Mouse (Mus musculus) megakaryocyte, embryonic 14.5 days (primary cell): ENCODE data around the gene Rhoa. TPM values are rescaled to one million over a fixed set of nuclear protein-coding genes. Genes with fewer than 3 reads are reported as not detected.

Source experiments
- H3K27me3 ChIP-seq: replicated peaks from 2 replicates; pipeline ENCODE3; 2012; ENCODE audit warnings: inconsistent platforms
- H3K36me3 ChIP-seq: replicated peaks from 2 replicates; pipeline ENCODE3; 2012; ENCODE audit warnings: low read length, inconsistent platforms, mixed read lengths
- H3K4me1 ChIP-seq: 2 replicates; pipeline ENCODE4 v1.6.1; 2012; ENCODE audit warnings: inconsistent platforms
- H3K4me3 ChIP-seq: replicated peaks from 2 replicates; pipeline ENCODE3; 2012; ENCODE audit warnings: moderate library complexity, mild to moderate bottlenecking, inconsistent platforms
- H3K9me3 ChIP-seq: 2 replicates; pipeline ENCODE4 v1.6.1; 2012; ENCODE audit warnings: inconsistent platforms
- FLI1 ChIP-seq: IDR thresholded peaks from 2 replicates; pipeline ENCODE4 v1.6.1; 2012; ENCODE audit warnings: low read length, inconsistent platforms, mixed read lengths
- GATA1 ChIP-seq: IDR thresholded peaks from 3 replicates; pipeline ENCODE4 v1.6.1; 2012; ENCODE audit warnings: mixed read lengths, low read length, inconsistent platforms, borderline replicate concordance
- polyA plus RNA-seq: library from polyadenylated mRNA; stranded (reverse); fragments of >175 nt; gene quantifications from 2 replicates; pipeline ENCODE4 v1.2.3, GENCODE M21; 2012; ENCODE audit warnings: low replicate concordance; ENCODE audit not compliant: insufficient read depth

The Rhoa gene
- polyA plus RNA-seq, 1 experiment, result 92.2 TPM

DNA sequence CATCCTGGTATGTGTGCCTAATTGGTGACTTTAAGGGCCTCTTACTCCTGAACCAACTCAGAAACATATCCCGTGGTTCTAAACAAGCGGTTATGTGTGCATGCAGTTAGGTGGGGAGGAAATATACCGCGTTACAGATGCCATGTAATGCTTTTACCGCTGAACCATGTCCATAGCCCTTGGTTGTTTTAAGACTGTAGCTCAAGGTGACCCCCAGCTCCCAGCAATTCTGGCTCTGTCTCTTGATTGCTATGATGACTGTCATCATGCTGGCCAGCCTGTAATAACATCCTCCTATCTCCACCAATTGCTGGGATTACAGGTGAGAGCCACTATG, 35.2 kb downstream of the Rhoa start:
- peak overlapping the region; percentile 92 for H3K4me3 ChIP-seq
- TF ChIP-seq FLI1, result no peak
- no peak for TF ChIP-seq GATA1
- peaks cover 77% of the 10 kb centered on the region for H3K4me1 ChIP-seq
- H3K36me3 ChIP-seq, result peaks cover 21% of the 10 kb centered on the region
- no peaks in the 10 kb centered on the region for H3K27me3 ChIP-seq
- H3K9me3 ChIP-seq, result no peaks in the 10 kb centered on the region

DNA sequence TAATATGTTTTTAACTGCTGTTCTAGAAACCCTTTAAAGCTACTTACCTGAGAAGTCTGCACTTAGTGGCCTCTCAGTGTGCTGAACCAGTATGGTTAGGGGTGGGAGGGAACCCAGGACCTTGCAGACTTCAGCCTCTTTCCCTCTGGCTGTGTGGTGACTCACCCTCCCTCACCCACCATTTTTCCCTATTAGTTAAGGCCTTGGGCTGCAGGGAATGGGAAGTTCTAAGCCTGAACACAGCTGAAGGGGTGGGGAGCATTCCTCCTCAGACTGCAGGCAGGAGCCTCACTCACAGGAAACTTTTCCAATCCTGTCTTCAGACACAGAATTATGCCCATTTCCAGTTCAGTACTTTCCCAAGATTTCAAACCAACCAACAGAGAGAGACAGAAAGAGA, 35.9 kb downstream of the Rhoa start:
- Histone ChIP-seq H3K36me3 (peaks cover 18% of the 10 kb centered on the region), H3K4me3 (peak overlapping the region; percentile 92), H3K4me1 (peaks cover 78% of the 10 kb centered on the region), H3K27me3 (no peaks in the 10 kb centered on the region), H3K9me3 (no peaks in the 10 kb centered on the region)
- TF ChIP-seq FLI1 (no peak), GATA1 (no peak)

DNA sequence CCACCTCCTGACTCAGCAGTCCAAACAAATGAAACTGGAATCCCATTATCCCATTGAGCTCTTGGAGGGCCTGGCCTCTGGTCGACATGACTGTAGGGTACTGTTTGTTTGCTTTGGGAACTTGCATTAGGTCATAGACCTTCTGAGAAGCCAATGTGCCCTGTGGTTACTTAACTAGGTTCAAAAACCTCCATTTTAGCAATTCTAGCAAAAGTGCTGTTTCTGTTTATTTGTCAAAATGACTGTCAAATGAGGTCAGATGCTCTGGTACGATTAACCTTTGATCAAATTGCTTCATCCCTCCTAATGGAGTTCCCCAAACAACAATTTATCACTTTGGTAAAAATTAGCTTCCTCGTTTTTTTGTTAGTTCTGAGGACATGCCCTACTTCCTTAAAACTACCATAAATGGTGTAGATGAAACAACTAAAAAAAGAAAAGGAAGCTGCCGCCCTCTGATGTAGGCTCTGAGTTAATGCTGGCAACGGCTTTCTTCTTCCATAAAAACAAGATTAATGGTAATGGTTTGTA, 36.4 kb downstream of the Rhoa start:
- H3K4me3 ChIP-seq, result peak overlapping the region; percentile 69
- H3K27me3 ChIP-seq, result no peaks in the 10 kb centered on the region
- H3K4me1 ChIP-seq, result peaks cover 84% of the 10 kb centered on the region
- H3K36me3 ChIP-seq, result peaks cover 18% of the 10 kb centered on the region
- H3K9me3 ChIP-seq, result no peaks in the 10 kb centered on the region
- TF ChIP-seq FLI1 (no peak), GATA1 (no peak)

DNA sequence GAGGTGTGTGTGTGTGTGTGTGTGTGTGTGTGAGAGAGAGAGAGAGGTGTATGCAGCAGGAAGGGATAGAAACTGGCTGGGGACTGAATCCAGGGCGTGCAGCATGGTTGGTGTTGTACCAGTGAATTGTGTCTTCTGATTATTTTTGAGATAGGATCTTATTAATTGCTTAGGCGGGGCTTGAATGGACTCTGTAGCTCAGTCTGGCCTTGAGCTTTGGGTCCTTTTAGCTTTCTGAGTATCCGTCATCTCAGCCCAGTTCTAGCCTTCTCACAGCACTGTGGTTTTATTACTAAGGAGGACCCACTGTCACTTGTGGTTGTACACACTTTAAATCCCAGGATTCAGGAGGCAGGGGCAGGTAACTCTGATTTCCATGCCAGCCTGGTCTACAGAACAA, 37.4 kb downstream of the Rhoa start:
- no peak overlapping the region for H3K4me3 ChIP-seq

DNA sequence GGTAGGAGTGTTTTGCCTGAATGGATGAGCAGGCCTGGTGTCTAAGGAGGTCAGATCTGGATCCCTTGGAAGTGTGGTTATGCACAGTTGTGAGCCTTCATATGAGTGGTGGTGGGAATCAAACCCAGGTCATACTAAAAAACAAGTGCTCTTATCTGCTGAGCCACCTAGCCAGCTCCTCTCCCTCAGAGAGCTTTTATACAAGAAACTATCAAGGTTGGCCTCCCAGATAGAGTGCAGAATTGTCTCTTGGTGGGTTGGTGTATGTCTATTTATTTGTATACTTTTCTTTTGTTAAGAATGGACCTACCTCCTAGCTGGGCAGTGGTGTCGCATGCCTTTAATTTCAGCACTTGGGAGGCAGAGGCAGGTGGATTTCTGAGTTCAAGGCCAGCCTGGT, 37.9 kb downstream of the Rhoa start:
- Histone ChIP-seq H3K27me3 (no peaks in the 10 kb centered on the region), H3K9me3 (no peaks in the 10 kb centered on the region), H3K36me3 (peaks cover 11% of the 10 kb centered on the region), H3K4me3 (no peak overlapping the region), H3K4me1 (peaks cover 75% of the 10 kb centered on the region)
- TF ChIP-seq FLI1 (no peak), GATA1 (no peak)

More for the DNA sequence above, 37.4 kb downstream of the Rhoa start:
- Histone ChIP-seq H3K27me3 (no peaks in the 10 kb centered on the region), H3K9me3 (no peaks in the 10 kb centered on the region), H3K4me1 (peaks cover 75% of the 10 kb centered on the region), H3K36me3 (peaks cover 14% of the 10 kb centered on the region)
- TF ChIP-seq FLI1, result no peak
- TF ChIP-seq GATA1, result no peak

DNA sequence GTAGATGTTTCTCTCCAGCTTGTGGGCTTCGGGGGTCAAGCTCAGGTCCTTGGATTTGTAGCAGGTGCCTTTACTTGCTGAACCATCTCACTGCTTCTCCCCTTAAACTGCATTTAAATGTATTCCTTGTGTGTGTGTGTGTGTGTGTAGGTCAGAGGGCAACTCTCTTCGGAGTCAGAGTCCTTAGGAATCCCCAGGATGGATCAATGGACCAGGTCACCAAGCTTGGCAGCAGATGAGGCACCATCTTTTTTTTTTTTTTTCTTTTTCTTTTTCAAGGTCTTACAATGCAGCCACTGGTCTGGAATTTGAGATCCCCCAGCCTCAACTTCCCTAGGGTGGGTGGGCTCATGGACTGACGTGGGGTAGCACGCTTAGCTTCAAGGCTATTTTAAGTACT, 38.5 kb downstream of the Rhoa start:
- TF ChIP-seq GATA1 (no peak), FLI1 (no peak)
- H3K36me3 ChIP-seq, result peaks cover 12% of the 10 kb centered on the region
- peaks cover 79% of the 10 kb centered on the region for H3K4me1 ChIP-seq

DNA sequence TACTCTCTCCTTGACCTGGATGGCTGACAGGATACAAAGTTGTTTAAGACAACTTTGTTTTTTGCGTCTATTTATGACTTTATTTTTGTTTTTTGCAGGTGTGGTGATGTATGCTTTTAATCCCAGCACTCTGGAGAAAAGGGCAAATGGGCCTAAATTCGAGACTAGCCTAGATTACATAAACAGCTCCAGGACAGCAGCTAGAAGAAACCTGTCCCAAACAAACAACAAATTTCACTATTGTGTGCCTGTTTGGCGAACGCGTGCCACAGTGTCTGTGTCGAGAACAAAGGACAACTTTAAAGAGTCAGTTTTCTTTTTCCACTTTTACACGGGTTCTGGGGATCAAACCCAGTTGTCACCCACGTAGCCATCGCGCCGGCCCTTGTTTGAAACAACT, 41.1 kb downstream of the Rhoa start:
- H3K4me1 ChIP-seq, result peaks cover 65% of the 10 kb centered on the region
- H3K9me3 ChIP-seq, result no peaks in the 10 kb centered on the region
- H3K27me3 ChIP-seq, result no peaks in the 10 kb centered on the region
- TF ChIP-seq FLI1 (no peak), GATA1 (no peak)
- H3K4me3 ChIP-seq, result peak overlapping the region; percentile 100
- peaks cover 26% of the 10 kb centered on the region for H3K36me3 ChIP-seq

More for the DNA sequence above, 38.5 kb downstream of the Rhoa start:
- Histone ChIP-seq H3K27me3 (no peaks in the 10 kb centered on the region), H3K9me3 (no peaks in the 10 kb centered on the region), H3K4me3 (no peak overlapping the region)

DNA sequence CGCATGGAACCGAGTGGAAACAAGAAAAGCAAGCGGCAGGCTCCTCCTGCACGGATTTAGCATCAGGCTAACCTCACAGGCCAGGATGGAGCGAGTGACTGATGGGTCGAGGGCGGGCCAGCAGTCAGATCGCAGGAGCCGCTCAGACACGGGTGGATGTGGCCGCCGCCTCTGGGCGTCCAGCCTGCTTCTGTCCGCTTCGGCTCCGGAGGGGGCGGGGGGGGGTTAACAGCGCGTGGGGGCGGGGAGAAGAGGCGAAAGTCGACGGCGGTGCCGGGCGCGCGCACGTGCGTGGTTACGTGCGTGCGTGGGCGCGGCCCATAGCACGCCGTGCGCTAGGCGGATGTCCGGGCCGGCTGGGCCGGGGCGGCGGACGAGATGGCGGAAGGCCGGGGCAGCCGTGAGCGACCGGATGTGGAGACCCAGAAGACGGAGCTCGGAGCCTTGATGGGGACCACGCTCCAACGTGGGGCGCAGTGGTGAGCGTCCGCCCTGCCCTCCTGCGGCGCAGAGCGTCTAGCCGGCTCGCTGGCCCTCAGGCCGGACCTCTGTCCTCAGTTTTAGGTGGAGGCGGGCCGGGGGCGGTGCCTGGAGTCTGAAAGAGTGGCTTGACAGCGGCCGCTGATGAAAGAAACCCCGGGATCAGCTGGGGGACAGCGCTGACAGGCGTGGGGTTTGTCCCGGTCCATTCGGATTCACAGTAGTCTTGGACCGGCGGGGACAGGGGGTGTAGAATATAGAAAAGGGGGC, 41.8 kb downstream of the Rhoa start, which contains the start of gene Usp4:
Gene Usp4 (plus strand): TSS at position 314 of the 750 bp plus-strand sequence.
- H3K4me1 ChIP-seq, result peaks cover 63% of the 10 kb centered on the region
- TF ChIP-seq GATA1 (no peak), FLI1 (peak; percentile 19; the same call in 1 of the 2 replicates)

DNA sequence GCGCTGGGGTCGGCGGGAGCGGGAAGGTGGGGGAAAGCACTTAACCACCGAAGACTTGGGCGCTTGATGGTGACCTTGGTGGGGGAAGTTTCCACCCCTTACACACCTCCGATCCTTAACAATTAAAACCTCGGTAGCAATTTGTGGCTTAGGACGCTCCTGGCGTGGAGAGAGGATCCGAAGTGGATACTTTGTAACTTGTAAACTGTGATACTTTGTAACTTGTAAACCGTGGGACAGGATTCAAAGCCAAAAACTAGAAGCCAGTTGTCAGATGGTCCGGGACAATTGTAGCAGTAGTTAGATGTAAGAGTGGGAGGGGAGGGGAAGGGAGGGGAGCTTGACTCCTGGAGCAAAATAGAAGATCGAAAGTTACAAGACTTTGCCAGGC, 42.4 kb downstream of the Rhoa start:
- no peaks in the 10 kb centered on the region for H3K27me3 ChIP-seq
- peak overlapping the region; percentile 100 for H3K4me3 ChIP-seq
- TF ChIP-seq FLI1 (no peak), GATA1 (no peak)
- H3K9me3 ChIP-seq, result no peaks in the 10 kb centered on the region
- H3K36me3 ChIP-seq, result peaks cover 38% of the 10 kb centered on the region
- H3K4me1 ChIP-seq, result peaks cover 58% of the 10 kb centered on the region

More for the DNA sequence above, 41.8 kb downstream of the Rhoa start, which contains the start of gene Usp4:
- Histone ChIP-seq H3K9me3 (no peaks in the 10 kb centered on the region), H3K4me3 (peak within 1 kb of the TSS; percentile 100), H3K27me3 (no peaks in the 10 kb centered on the region), H3K36me3 (peaks cover 33% of the 10 kb centered on the region)

DNA sequence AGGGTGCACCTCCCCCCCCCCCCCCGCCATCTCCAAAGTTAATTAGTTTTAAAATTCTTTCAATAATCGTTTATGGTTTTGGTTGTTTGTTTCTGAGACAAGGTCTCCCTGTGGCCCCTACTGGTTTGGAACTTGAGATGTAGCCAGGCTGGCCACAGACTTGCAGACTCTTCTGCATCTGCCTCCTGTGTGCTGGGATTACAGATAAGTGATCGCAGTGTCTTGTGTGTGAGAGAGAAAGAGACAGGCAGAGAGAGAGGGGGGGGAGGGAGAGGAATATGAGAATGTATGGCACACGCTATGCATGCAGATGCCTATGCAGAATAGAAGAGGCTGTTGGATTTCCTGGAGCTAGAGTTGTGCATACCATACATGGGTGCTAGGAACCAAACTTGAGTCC, 43.8 kb downstream of the Rhoa start:
- no peaks in the 10 kb centered on the region for H3K9me3 ChIP-seq
- TF ChIP-seq FLI1 (no peak), GATA1 (no peak)
- peaks cover 45% of the 10 kb centered on the region for H3K4me1 ChIP-seq
- H3K27me3 ChIP-seq, result no peaks in the 10 kb centered on the region
- peaks cover 53% of the 10 kb centered on the region for H3K36me3 ChIP-seq
- H3K4me3 ChIP-seq, result peak overlapping the region; percentile 10
